Mouse (Mus musculus): ENCODE data around the gene Arhgef6. TPM values are rescaled to one million over a fixed set of nuclear protein-coding genes. Genes with fewer than 3 reads are reported as not detected.
A peak's percentile ranks its signal among the peaks of the same experiment; 100 is the strongest.

Gene Arhgef6
- polyA plus RNA-seq, 1 experiment from 2014 or later: 73.9 TPM

DNA sequence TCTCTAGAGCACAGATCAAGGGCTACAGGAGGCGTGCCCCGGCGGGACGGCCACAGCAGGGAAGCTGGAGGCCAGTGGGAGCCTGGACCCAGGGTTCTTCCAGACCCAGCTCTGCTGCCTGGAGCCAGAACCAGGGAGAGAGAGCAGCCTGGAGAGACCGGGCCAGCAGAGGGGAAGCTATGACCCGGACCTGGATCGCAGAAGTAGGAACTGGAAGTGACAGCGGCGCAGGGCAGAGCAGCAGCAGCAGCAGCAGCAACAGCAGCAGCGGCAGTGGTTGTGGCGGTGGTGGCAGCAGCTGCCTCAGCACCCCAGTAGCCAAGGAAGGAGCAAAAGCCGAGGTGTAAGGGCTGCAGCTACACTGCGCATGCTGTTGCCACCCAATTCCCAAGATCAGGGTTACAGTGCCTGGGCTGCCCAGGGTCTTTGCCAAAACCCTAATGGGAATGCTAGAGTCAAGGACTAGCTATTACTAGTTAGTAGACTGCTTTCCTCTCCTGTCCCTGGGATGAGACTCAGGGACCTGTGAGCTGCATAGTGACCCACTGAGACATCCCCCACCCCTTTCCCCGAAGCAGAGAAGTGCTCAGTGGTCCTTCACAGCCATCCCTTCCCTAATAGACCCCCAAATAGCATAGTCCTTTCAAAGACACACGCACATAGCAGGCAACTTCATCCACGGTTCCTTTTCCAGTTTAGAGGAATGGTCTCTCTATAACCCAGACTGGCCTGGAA lies 11.9 kb downstream of the Arhgef6 start:
- WGBS (ENCODE audit: missing documents): 42% methylated on average over 16 of the region's 16 CpGs
- Histone ChIP-seq H3K4me3 (ENCODE audit: inconsistent target) (peak overlapping the region; percentile 27), H3K36me3 (ENCODE audit: inconsistent target) (no peaks in the 10 kb centered on the region)

DNA sequence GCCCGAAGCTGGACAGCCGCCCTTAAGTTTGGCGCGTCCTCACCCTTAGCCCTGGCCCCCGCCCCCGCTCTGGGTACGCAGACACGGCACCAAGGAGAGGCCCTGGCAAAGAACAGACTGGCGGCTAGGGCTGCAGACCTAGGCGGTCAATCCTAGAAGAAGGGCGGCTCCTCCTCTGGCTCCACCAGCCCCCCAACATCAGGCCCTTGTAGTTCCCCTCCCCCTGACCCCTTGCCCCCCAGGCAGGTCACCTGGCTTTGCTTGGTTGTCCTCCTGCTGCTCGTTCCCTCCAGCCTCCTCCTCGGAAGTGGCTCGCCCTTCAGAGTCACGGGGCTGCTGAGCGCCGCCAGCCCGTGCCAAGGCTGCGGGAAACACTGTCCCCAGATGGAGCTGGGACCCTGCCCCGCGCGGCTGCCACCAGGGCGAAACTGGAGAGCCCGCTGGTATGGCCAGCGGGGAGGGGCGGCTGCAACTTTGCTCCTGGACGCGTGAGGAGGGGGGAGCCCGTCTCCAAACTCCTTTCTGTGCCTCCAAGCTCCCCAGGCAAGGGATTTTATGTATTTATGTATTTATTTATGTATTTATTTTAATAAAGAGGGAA lies 12.6 kb downstream of the Arhgef6 start:
- 28% methylated on average over 18 of the region's 29 CpGs for WGBS (ENCODE audit: missing documents)
- peak overlapping the region; percentile 27 for H3K4me3 ChIP-seq (ENCODE audit: inconsistent target)

More for the DNA sequence above, 11.9 kb downstream of the Arhgef6 start:
- Histone ChIP-seq H3K79me2 (ENCODE audit: inconsistent target) (peaks cover 52% of the 10 kb centered on the region), H3K27ac (peak overlapping the region; percentile 66)

DNA sequence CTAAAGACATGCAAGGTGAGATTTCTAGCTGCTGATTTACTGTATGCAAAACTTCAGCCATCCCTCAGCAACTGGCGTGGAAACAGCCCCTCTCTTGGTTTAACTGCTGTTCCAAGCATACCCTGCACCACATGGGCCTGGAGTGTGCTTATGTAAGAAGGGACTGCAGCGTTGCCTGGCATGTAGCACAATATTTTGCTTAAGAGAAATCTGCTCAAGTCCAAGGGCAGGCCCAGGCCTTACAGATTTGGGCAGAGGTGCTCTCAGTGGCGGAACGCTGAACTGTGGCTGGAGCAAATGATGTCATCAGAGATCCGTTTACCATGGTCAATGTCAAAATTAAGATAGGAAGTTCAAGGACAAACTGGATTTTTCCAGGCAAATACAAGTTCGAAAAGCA lies 13.6 kb downstream of the Arhgef6 start:
- peaks cover 70% of the 10 kb centered on the region for H3K79me2 ChIP-seq (ENCODE audit: inconsistent target)
- H3K36me3 ChIP-seq (ENCODE audit: inconsistent target): no peaks in the 10 kb centered on the region
- no peak overlapping the region for H3K4me3 ChIP-seq (ENCODE audit: inconsistent target)
- H3K27ac ChIP-seq: no peak overlapping the region
- WGBS (ENCODE audit: missing documents): 92% methylated on average over 6 of the region's 6 CpGs

More for the DNA sequence above, 12.6 kb downstream of the Arhgef6 start:
- no peaks in the 10 kb centered on the region for H3K36me3 ChIP-seq (ENCODE audit: inconsistent target)
- peaks cover 59% of the 10 kb centered on the region for H3K79me2 ChIP-seq (ENCODE audit: inconsistent target)
- H3K27ac ChIP-seq: peak overlapping the region; percentile 66

DNA sequence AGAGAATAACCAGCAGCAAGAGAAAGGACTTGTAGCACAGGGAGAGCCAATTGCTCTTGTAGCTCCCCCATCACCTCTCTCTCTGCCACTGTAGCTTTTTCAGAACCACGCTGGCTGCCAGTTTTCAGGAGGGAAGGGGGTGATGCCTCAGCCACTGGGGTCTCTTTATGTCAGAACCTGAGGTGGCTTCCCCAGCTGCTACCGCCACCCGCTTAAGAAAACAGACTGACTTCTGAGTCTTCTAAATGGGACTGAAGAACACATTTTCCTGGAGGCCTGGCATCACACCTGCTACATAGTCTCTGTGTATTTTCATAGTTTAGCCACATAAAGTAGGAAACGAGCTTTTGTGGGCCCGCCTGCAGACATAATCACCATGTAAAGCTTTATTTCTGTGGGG lies 26.5 kb downstream of the Arhgef6 start:
- WGBS (ENCODE audit: missing documents): 97% methylated on average over 5 of the region's 5 CpGs
- H3K4me3 ChIP-seq (ENCODE audit: inconsistent target): no peak overlapping the region
- H3K79me2 ChIP-seq (ENCODE audit: inconsistent target): peaks cover 95% of the 10 kb centered on the region
- no peak overlapping the region for H3K27ac ChIP-seq
- no peaks in the 10 kb centered on the region for H3K36me3 ChIP-seq (ENCODE audit: inconsistent target)

DNA sequence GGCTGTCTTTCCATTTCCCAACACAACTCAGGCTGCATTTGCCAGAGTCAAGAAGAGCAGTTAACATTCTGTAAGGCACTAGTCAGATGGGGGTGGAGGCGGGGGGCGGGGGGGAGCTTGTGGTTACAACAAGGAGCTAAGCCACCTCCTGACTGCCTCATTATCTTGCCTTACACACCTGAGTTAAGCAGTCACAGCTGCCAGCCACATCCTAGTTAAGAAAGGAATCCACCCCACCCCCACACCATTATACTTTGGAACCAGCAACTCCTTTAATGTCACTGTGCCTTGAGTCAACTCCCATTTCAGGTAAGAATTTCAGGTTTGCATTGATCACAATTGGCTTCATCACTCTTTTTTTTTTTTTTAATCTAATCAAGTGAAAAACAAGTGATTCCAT lies 28.5 kb downstream of the Arhgef6 start:
- Histone ChIP-seq H3K27ac (0 out of 2 replicates have a peak overlapping the region, but pooled peaks have one; percentile 4), H3K4me3 (ENCODE audit: inconsistent target) (no peak overlapping the region), H3K79me2 (ENCODE audit: inconsistent target) (peaks cover 83% of the 10 kb centered on the region), H3K36me3 (ENCODE audit: inconsistent target) (no peaks in the 10 kb centered on the region)
- 72% methylated on average over 2 of the region's 2 CpGs for WGBS (ENCODE audit: missing documents)

DNA sequence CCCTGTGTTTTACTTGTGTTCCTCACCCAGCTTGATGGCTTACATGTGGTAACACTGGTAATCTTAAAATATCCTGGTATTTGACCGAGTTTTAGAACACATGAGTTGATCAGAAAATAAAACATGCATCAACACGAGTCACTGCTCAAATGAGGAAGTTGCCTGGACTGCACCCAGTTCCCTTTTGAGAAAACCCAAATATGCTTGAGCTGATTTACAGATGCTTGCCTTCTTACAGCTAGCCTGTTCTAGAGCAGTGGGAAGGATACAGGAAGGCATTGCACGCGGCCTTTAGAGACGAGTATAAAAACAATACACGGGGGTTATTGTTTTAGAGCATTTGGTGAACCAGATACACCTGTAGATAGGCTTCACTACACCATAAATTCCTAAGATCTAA lies 31.8 kb downstream of the Arhgef6 start:
- Histone ChIP-seq H3K36me3 (ENCODE audit: inconsistent target) (no peaks in the 10 kb centered on the region), H3K27ac (peak overlapping the region; percentile 90), H3K4me3 (ENCODE audit: inconsistent target) (no peak overlapping the region), H3K79me2 (ENCODE audit: inconsistent target) (peaks cover 61% of the 10 kb centered on the region)
- WGBS (ENCODE audit: missing documents): 29% methylated on average over 6 of the region's 6 CpGs

DNA sequence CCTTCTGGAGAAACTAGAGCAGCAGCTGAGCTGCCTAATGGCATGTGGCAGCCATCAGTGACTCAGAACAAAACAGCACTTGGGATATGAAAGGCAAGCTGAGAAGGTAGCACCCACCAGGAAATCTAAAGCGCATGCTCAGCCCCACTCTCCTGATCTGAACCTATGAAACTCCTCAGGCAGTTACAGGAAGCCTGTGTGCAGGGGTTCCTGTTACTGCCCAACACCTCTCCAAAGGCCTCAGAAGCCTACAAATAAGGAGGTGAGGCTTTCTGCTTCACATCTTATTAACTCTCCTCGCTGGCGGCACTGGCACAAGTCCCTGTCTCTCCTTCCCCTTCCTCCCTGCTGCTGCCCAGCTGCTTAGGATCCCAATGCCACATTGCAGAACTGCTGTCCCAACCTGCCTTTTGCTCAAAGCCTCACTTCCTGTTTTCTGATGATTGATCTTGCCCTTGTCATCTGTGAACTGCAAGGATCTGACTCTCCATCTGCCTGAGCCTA lies 33.7 kb downstream of the Arhgef6 start:
- H3K79me2 ChIP-seq (ENCODE audit: inconsistent target): peaks cover 51% of the 10 kb centered on the region
- no peaks in the 10 kb centered on the region for H3K36me3 ChIP-seq (ENCODE audit: inconsistent target)
- H3K27ac ChIP-seq: peak overlapping the region; percentile 90
- 32% methylated on average over 3 of the region's 3 CpGs for WGBS (ENCODE audit: missing documents)
- H3K4me3 ChIP-seq (ENCODE audit: inconsistent target): no peak overlapping the region

DNA sequence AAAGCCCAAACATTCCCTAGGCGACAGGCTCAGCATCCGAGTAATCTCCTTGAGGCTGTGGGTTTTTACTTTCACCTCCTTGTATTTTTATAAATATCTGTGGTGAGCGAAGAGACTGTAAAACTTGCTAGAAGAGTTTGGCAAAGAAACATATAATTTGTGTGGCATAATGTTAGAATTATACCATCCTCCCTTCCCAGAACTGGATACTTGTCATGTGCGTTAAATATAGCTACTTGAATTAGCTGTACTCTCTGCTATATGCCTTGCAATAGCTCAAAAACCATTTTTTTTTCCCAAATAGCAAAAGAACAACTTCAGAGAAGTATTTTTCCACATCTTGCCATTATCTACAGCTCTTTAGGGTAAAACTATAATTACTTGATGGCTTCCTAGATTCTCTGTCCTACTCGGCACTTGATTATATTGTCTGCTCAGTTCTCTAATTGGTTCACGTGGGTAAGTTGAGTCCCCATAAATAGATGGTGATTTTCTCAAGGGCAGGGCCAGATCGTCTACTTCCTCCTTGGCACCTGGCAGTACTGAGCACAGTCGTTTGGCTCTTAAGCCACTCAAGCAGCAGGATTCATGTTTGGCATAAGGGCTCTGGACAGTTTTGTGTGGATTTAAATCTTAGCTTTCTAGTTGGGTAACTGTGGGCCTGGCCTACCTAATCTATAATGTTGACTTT lies 35.2 kb downstream of the Arhgef6 start:
- H3K4me3 ChIP-seq (ENCODE audit: inconsistent target): no peak overlapping the region
- H3K79me2 ChIP-seq (ENCODE audit: inconsistent target): peaks cover 36% of the 10 kb centered on the region
- H3K27ac ChIP-seq: peak overlapping the region; percentile 90
- 61% methylated on average over 6 of the region's 8 CpGs for WGBS (ENCODE audit: missing documents)
- no peaks in the 10 kb centered on the region for H3K36me3 ChIP-seq (ENCODE audit: inconsistent target)

DNA sequence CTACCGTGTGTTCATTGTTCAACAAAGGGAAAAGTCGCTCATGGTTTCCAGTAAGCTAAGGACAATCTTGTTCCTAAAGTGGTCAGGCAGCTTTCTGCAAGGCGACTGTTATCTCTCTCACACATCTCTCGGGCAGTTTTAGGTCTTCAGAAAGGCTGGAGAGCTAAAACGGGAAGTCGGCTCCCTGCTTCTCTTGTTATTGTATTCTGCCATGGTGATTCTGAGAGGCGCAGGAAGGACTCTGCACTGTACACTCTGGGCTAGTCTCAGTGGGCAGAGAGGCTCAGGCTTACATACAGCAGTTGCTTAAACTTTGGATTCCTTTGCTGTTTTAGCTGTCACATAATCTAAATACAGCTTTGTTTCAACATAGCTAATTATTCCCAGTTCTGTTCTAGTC lies 39.6 kb downstream of the Arhgef6 start:
- Histone ChIP-seq H3K79me2 (ENCODE audit: inconsistent target) (peaks cover 17% of the 10 kb centered on the region), H3K27ac (peak overlapping the region; percentile 7; the same call in 1 of the 2 replicates), H3K4me3 (ENCODE audit: inconsistent target) (no peak overlapping the region), H3K36me3 (ENCODE audit: inconsistent target) (no peaks in the 10 kb centered on the region)
- 38% methylated on average over 7 of the region's 7 CpGs for WGBS (ENCODE audit: missing documents)

DNA sequence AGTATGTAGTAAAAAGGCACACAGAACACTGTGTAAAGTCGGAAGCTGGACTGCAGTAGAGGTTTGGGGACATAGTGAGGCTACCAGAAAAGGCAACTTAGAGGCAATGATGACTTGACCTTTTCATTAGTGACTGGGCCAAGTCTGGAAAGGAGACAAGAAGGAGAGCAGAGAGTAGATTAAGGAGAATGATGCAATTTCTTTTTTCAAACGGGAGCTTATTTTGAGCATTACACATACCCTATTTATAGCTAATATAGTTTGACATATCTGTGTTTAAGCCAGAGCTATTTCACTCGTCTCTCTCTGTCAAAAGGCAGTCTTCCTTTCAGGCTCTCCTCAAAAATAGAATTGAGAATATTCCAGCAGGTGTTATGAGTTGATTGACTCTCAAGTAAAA lies 50.1 kb downstream of the Arhgef6 start:
- Histone ChIP-seq H3K27ac (no peak overlapping the region), H3K79me2 (ENCODE audit: inconsistent target) (no peaks in the 10 kb centered on the region), H3K4me3 (ENCODE audit: inconsistent target) (no peak overlapping the region), H3K36me3 (ENCODE audit: inconsistent target) (no peaks in the 10 kb centered on the region)
- 74% methylated on average over 3 of the region's 3 CpGs for WGBS (ENCODE audit: missing documents)

DNA sequence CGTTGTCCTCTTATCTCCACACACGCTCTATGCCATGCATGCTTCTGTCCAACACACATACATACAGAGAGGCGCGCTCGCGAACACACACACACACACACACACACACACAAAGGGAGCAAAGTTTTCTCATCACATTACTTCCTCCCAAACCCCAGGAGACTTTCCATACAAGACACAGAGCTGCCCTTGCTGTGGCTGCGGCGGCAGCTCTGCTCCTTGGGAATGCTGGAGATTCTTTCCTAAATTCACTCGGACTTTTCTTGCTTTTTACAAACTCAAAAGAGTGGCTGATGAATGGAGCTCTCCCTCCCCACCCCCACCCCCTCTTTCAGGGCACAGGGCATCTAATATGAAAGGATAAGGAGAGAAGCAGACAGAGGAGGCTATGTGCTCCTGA lies 52.2 kb downstream of the Arhgef6 start:
- 92% methylated on average over 7 of the region's 9 CpGs for WGBS (ENCODE audit: missing documents)
- no peaks in the 10 kb centered on the region for H3K36me3 ChIP-seq (ENCODE audit: inconsistent target)
- no peak overlapping the region for H3K4me3 ChIP-seq (ENCODE audit: inconsistent target)
- H3K27ac ChIP-seq: no peak overlapping the region
- no peaks in the 10 kb centered on the region for H3K79me2 ChIP-seq (ENCODE audit: inconsistent target)

DNA sequence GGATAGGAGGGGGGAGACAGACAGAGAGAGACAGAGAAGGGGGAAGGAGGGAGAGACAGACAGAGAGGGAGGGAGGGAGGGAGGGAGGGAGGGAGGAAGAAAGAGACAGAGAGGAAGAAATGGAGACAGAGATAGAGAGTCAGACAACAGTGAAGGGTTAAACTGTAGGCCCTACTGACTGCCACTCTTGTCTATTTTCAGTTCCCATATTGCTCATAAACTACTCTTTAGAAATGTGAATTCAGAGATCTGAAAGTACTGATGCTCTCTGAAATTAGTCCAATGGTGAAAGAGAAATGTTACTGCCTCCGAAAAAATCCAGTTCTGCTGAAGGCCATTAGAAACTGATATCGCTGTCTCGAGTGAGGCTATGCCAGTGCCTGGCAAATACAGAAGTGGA lies 56.3 kb downstream of the Arhgef6 start:
- no peak overlapping the region for H3K27ac ChIP-seq
- no peaks in the 10 kb centered on the region for H3K79me2 ChIP-seq (ENCODE audit: inconsistent target)
- 60% methylated on average over 1 of the region's 3 CpGs for WGBS (ENCODE audit: missing documents)

DNA sequence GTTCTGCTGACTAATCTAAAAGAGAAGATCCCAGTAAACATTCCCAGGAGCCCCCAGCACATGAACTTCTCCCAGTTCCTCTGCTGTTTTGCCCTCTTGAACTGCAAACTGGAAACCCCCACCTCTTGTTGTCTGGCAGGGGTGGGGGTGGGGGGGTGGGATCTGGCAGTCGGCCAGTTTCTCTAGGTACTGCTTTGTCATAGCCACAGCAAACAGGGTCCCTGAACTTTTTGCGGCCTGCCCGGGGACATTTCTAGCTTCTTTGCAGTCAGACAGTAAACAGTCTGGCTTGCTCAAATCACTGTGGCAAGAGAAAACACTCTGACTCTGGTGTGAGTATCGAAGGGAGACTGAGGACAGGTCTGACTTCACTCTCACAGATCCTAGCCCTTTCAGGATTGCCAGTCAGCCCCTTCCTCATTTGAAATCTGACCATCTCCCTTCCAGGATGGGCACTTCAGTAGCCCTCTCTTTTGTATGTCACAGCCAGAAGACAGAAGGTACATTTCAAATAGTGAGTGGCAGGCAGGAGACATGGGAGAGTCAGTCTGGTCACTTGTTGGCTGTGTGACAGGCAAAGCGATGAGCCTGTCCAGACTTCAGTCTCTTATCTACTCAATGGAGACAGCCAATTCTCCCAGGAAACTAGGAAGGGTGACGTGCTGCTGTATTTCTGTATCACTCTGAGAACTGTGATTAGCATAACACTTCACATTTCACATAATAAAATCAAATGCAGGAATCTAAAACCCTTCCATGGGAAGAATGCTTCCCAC lies 60.8 kb downstream of the Arhgef6 start:
- Histone ChIP-seq H3K36me3 (ENCODE audit: inconsistent target) (no peaks in the 10 kb centered on the region), H3K27ac (no peak overlapping the region), H3K79me2 (ENCODE audit: inconsistent target) (no peaks in the 10 kb centered on the region), H3K4me3 (ENCODE audit: inconsistent target) (no peak overlapping the region)
- WGBS (ENCODE audit: missing documents): 70% methylated on average over 6 of the region's 6 CpGs

More for the DNA sequence above, 56.3 kb downstream of the Arhgef6 start:
- no peaks in the 10 kb centered on the region for H3K36me3 ChIP-seq (ENCODE audit: inconsistent target)
- no peak overlapping the region for H3K4me3 ChIP-seq (ENCODE audit: inconsistent target)

DNA sequence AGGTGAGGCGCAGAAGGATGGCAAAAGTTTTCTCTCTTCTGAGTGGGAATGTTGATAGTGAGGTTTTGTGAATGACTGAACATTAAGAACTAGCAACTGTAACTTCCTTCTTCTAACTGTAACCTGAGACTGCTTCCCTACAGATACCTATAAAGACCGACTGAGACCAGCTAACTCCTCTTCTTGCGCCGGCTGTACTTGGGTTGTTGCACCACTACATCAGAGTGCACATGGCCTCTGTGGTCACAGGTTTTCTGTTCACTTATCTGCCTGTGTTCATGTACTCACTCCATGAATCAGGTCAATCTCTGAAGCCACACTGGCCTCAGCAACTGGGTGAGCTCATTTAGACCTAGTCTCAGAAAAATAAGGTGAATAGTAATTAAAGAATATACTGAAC lies 75.0 kb downstream of the Arhgef6 start:
- H3K36me3 ChIP-seq (ENCODE audit: inconsistent target): no peaks in the 10 kb centered on the region
- H3K27ac ChIP-seq: no peak overlapping the region
- H3K4me3 ChIP-seq (ENCODE audit: inconsistent target): no peak overlapping the region
- no peaks in the 10 kb centered on the region for H3K79me2 ChIP-seq (ENCODE audit: inconsistent target)
- 59% methylated on average over 4 of the region's 4 CpGs for WGBS (ENCODE audit: missing documents)

Measured in macrophage (primary cell).